Mouse (Mus musculus): ENCODE data around the gene Dnajc17.
A peak's percentile ranks its signal among the peaks of the same experiment; 100 is the strongest.

The Dnajc17 gene

GRCm38 (mm10) chr2:119157836-119158235 is 50.8 kb downstream of the Dnajc17 start:
- no peak for DNase-seq

DNA sequence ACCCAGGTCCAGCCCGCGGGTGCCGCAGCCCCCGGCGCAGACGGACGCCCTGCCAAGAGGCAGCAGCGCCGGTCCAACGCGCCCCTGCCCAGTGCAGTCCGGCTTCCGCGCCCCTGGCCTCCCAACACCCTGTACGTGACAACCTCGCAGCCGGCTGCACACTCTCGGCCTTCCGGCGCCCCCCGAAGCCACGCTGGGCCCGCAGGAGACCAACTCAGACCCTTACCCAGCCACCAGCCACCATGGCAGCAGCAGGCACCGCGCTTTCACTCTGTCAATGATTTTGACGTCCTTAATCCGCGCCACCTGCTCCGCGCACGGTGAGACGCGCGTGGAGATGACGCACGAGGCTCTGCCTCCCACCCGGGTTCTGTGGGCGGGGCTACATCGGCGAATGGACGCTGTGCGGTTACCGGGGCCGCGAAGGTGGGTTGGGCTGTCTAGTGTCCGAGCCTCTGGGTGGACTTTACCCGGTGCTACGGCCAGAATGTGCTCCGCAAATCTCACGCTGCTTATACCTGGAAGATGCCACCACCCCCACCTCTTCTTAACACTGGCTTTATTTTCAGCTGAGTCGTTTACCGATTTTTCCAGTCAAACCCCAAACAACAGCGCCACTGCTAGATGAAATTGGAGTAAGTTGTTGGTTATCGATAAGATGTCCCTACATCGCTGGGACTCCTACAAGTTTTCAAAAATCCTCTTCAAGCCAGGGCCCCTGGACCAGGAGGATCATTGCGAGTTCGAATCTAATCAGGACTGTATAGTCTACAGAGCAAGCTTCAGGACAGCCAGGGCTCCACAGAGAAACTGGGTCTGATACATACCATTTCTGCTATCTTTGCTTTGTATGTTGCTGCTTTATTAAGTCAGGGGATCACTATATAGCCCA is 51.7 kb downstream of the Dnajc17 start, which contains the start of gene Rmdn3:
Gene Rmdn3 (minus strand): TSS at position 354 of the 892 bp plus-strand sequence.
- DNase-seq = peak; percentile 95

GRCm38 (mm10) chr2:119156081-119156680 is 52.4 kb downstream of the Dnajc17 start:
- DNase-seq = no peak

GRCm38 (mm10) chr2:119155388-119155787 is 53.2 kb downstream of the Dnajc17 start:
- DNase-seq = no peak

DNA sequence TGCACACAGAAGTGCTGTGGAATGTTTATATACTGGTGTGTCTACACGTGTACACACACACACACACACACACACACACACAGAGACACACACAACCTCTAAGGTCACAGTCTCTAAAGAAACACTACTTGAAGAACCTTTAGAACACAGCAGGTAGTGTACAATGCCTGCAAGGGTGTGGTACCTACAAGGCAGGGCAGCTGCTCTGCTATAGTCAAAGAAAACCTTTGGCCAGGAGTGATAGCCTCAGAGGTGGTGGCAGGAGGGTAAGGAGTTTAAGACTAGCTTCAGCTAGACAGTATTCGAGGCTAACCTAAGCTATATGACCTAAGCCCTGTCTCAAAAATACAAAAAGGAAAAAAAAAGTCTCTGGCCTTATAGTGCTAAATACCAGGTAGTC is 53.9 kb downstream of the Dnajc17 start:
- no peak for DNase-seq

DNA sequence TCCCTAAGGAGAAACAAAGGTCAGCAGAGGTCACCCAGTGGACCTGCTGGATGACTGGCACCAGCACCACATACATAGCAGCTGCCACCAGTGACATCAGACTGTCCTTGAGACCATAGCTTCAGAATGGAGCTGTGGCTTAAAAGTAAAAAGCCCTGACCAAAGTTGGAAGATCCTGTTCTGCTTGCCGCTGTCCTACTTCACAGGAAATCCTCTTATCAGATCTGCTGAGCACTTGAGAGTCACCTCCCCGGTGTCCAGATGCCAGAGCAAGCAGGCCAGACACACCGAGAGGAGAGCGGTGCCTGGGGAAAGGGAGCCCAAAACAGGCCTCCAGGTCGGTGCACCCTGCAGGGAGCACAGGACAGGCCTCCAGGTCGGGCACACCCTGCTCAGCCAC is 56.3 kb downstream of the Dnajc17 start:
- DNase-seq = no peak

DNA sequence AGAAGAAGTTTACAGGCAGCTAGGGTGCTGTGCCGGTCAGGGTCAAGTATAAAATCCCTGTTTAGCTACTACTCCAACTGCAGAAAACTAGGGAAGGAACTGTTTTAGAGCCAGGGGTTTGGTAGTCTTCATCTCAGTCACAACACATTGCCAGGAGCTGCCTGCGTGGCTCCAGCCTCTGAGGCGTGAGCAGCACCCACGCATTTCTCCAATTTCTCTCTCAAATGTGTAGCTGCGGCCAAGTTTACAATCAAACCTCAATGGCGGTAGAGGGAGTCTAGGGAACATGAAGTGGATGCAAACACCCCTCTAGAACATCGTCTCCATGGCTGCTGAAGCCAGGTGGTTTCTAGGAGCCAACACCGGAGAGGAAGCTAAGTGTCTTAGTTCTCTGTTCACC is 60.8 kb downstream of the Dnajc17 start:
- no peak for DNase-seq

GRCm38 (mm10) chr2:119147160-119147678 is 61.4 kb downstream of the Dnajc17 start:
- no peak for DNase-seq

- DNase-seq = no peak
Observed at GRCm38 (mm10) chr2:119146435-119146834, 62.2 kb downstream of the Dnajc17 start.

DNA sequence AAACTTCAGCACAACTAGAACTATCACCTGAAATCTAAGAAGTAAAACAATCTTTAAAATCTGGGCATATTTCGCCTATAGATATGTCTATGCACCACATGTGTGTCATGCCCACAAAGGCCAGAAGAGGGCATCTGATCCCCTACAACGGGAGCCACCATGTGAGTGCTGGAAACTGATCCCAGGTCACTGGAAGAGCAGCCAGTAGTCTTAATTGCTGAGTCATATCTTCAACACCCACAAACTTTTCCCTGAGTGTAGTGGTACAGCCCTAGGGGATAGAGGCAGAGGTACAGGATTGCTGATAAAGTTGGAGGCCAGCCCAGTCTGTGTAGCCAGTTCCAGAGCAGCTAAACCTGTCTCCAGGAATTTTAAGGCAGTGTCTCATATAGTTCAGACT is 63.4 kb downstream of the Dnajc17 start:
- no peak for DNase-seq

DNA sequence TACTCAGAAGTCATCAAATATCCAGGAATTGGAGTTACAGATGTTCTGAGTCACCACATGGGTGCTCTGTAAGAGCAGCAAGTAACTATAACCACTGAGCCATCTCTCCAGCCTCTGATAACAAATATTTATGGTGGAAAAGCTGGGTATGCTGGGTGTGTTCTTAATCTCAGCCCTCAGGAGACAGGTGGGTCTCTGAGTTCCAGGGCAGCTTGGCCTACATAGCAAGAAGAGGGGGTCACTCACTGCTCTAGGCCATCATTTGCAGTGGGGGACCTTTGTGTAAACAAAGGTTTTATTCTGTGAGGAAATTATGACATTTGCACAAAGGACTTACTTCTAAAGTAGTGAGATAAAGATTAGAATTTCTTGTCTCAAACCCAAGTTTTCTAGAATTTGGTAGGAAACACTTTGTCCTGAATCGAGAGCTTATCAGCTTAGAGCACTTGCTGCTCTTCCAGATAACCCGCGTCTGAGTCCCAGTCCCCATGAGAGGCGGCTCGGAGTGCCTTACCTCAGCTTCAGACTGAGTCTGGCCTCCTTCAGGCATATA is 72.2 kb downstream of the Dnajc17 start:
- no peak for DNase-seq

All from cerebellum, adult 9-10 months (tissue).